Mouse (Mus musculus) heart, postnatal 0 days (tissue): ENCODE measurements around the gene Zmiz1.

Source experiments
- CTCF ChIP-seq: IDR thresholded peaks from 2 replicates; pipeline ENCODE4 v1.5.1; 2016; ENCODE audit warnings: antibody characterized with exemption, control low read depth, low read depth
- EP300 ChIP-seq: IDR thresholded peaks from 2 replicates; pipeline ENCODE4 v1.6.1; 2016; ENCODE audit warnings: antibody characterized with exemption, low read depth

GRCm38 (mm10) chr14:25624659-25625058 is 165.7 kb downstream of the Zmiz1 start:
- TF ChIP-seq CTCF = no peak
- no peak for TF ChIP-seq EP300
